Mouse (Mus musculus): ENCODE data around the gene Unc5cl.
A peak's percentile ranks its signal among the peaks of the same experiment; 100 is the strongest.

Unc5cl gene

DNA sequence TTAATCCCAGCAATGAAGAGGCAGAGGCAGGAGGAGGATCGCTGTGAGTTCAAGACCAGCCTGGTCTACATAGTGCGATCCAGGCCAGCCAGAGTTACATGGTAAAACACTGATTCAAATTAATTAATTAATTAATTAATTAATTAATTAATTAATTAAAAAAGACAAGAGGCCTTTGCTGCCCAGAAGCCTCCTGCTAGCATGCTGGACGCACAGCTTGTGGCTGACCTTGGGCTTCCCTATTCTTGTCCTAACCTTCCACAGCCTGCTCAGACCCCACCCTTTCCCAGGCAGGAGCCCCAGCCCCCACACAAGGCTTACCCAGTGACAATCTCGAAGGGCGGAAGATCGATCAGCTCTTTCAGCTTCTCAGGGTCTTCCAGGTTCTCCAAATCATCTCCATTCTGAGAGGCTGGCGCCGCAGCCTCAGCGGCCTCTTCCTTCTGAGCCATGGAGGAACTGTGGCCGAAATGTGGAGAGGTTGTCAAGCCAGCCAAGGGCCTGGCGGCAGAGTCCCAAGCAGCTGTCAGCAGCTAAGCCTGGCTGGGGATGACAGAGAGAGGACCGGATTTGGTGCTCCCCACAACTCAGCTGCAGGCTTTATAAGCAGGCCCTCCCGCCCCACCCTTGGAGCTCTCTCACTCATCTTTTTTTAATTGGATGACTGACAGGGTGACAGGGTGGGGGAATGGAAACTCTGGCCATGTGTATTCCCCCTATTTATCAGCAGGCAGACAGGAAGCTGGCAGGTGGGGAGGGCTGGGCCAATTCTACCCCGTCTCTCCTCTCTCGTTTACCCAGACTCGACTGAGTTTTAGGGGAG is 22.3 kb upstream of the Unc5cl start, which contains the start of gene Apobec2:
Gene Apobec2, minus strand, starts transcription at position 773 of the 823 bp plus-strand sequence.
- no peak for DNase-seq (ENCODE audit: low spot score)

DNA sequence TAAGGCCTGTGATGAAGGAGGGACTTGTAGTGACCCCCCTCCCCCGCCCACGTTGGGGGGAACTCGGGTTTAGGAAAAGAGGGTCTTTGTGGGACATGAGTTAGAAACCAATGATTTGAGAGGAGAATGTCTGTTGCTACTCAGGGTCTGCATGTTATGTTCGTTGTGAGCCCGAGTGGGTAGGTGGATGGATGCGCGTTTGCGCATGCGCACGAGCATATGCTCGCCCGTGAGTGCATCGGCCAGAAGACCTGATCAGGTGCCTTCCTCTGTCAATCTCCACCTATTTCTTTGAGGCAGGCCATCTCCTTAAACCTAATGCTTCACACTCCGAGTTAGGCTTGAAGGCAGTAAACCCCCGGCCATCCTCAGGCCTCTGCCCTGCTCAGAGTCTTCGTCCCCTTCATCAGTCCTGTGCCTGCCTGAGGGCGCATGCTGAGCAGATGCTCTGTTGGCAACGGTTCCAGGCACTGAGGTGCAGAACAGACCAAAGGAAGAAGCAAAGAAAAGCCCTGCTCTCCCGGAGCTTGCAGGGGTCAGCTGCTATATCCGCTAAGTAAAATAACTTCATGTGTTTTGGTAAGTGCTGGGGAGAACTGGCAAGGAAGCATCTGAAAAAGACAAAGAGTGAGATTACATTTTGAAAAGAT is 21.6 kb upstream of the Unc5cl start:
- DNase-seq (ENCODE audit: low spot score): no peak

DNA sequence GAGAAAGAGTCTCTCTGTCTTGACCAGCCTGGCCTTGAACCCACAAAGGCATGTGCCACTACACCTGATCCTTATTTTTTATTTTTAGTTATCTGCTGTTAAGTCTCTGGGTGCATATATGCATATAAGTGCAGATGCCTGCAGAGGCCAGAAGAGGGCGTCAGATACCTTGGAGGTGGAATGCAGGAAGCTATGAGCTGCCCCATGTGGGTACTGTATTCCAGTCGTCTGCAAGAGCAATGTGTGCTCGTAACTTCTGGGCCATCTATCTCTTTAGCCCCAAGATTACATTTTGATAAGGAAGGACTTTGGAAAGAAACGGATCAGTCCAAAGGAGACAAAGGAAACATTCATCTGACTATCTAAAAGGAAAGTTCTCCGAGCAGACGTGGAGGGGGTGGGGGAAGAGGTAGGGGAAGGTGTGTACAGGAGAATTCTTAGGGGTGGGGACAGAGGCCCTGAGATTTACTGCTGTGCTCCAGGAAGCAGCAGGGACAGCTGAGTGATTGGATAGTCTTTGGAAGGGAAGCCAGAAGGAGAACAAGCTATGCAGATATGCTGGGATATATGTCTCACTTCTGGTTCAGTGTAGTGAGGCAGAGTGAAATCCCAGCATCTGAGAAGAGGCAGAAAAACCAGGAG is 20.9 kb upstream of the Unc5cl start:
- no peak for DNase-seq (ENCODE audit: low spot score)

DNA sequence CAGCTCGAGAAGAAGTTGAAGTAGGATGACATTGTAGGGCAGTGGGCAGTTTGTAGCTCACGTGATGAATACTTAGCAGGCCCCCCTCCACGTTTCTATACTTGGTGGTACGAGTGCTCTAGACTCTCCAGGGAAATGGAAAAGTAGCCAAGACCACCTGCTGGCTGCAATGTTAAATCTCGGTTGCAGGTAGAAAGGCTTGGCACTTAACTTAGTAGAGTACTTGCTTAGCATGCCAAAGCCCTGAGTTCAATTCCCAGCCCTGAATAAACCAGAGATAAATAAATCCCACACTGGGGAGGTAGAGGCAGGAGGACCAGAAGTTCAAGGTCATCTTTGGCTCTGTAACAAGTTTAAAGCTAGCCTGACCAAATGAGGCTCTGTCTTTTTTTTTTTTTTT is 20.2 kb upstream of the Unc5cl start:
- no peak for DNase-seq (ENCODE audit: low spot score)

DNA sequence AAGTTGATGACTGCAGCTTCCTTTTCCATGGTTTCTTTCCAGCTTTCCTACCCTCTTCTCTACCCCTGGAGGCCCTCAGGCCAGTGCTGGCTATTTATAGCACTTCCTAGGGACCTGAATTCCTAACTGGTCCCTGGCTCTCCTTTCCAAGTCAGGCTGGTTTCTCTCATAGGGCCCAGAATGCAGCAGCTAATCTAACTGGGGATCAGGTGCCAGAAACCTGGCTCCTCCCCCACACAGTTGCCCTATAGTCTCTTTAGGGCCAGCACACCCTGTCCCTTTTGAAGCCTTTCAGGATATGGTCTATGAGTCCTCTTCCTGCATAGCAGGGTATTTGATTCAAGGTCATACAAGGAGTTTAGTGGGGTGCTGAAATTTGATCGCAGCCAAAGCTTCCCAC is 18.2 kb upstream of the Unc5cl start:
- DNase-seq (ENCODE audit: low spot score): no peak

DNA sequence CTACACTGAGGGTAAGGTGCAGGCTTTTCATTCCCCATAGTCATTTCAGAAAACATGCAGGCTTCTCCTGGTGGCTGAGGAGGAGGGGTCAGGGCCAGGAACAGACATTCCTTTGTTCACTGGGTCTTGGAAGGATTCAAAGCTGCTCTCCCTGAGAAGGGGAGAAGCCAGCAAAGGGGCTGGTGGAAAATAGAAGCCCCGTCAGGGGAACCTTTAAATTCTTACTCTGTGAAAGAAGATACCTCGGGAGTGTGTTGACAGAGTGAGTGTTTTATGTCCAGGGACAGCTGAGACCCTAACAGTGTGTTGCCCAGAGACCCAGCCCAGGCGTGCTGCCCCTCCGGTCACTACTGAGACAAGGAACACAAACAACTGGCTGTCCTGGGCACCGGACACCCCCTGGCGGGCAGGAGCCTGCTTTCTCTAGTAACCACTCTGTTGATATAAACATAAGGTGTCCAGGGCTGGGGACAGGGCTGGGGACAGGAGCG is 17.2 kb upstream of the Unc5cl start:
- peak; percentile 60 for DNase-seq (ENCODE audit: low spot score)

DNA sequence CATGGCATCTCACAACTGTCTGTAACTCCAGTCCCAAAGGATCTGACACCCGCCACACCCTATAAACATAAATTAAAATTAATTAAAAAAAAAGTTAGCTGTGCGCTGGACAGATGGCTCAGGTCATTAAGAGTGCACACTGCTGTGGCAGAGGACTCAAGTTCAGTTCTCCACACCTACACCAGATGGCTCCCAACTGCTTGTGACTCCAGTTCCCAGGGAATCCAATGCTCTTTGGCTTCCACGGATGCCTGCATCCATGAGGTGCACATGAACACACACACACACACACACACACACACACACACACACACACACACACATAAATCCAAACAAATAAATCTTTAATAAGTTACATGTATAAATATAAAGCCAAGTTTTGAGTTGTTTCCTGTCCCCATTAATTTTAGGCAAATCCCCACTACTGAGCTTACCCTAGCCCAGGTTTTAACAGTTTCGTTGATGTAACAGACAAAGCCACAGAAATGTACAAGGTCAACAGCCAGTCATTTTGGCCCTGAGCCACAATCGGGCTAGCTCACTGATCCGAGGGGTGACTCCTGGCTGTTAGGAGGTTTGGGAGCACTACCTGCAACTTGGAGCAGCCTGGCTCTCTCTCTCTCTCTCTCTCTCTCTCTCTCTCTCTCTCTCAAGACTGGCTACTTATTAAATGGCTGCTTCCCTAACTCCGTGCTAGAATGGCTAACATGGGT is 11.8 kb upstream of the Unc5cl start:
- no peak for DNase-seq (ENCODE audit: low spot score)

DNA sequence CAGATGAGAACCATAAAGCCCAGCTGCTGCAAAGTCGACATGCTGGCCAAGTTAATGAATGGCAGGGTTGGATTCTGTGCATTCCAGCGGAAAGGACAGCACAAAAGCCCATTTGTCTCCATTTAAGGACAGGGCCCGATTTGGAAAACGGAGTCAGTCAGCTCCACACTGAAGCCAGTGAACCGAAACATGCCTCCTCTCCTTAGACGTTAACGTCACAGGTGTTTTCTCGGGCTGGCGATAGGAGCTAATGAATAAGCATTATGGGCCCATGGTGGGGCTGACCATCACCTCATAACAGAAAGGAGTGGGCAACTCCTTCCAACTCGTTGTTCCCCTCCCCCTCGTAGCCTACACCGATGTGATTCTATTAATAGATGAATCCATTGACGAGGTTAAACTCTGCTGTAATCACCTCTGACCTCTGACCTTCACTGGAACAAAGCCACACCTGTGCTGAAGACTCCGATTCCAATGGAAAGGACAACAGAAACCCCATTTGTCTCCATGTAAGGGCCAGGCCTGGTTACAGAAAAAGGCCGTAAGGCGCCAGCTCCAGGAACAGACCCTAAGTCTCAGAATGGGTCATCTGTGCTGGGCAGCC is 11.1 kb upstream of the Unc5cl start:
- DNase-seq (ENCODE audit: low spot score): no peak

DNA sequence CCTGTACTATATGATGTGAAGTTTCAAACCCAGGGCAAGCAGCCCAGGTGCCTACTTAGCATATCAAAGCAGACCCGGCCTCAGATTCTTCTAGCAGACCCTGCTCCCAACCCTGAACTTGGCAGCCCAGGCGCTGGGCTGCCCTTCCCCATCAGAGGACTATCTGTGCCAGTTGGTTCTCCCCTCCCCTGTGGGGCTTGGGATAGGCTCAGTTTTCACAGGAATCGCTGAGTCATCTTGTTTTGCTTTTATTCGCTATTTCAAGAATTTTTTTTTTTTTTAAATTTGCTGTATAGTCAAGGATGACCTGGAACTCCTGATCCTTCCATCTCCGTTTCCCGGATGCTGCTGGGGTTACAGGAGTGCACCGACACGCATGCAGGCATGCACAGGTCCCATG is 7.0 kb upstream of the Unc5cl start:
- DNase-seq (ENCODE audit: low spot score): no peak

DNA sequence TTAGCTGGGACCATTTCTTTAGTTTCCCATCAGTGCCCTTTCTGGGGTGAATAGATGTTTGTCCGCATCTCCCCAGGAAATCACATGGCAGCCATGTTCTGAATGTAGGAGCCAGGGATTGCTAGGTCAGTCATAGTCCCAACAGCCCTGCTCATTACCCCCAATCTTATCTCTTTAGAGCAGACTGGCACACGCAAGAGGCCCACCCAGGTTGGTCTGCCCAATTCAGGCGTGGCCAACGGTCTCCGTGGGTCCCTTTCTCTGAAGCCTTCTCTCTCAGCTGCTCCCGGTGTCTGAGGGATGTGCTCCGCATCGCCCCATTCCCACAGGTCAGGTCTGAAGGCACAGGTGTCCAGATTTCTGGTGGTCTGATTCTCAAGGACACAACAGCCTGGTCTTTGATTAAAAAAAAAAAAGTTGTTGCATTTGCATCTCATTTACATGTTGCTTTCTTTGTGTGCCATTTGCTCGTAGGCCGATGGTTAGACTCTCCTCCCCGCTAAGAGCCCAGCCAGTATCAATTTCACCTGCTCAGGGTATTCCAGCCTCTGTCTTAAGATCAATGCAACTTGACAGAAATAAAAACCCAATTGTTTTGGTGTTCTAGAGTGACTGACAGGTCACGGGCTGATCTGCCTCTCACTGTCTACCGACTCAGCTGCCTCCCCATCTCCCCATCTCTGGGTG is 3.9 kb upstream of the Unc5cl start:
- DNase-seq (ENCODE audit: low spot score): no peak

DNA sequence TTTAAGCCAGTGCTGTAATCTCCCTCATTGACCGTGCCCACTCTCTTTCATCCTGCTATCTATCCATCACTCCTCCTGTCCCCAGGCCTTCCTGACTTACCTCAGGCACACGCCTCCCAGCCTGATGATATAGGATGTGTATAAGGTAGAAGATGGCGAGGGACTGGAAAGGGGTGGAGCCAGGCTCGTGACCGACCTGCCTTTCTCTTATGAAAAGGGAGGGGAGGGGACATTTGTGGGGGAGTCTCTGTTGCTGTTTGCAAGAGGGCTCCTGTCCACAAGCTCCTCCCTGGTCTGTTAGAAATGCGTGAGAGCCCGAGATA is 3.4 kb upstream of the Unc5cl start, which contains the start of gene Tspo2:
Gene Tspo2, minus strand, starts transcription at position 170 of the 323 bp plus-strand sequence.
- no peak for DNase-seq (ENCODE audit: low spot score)

DNA sequence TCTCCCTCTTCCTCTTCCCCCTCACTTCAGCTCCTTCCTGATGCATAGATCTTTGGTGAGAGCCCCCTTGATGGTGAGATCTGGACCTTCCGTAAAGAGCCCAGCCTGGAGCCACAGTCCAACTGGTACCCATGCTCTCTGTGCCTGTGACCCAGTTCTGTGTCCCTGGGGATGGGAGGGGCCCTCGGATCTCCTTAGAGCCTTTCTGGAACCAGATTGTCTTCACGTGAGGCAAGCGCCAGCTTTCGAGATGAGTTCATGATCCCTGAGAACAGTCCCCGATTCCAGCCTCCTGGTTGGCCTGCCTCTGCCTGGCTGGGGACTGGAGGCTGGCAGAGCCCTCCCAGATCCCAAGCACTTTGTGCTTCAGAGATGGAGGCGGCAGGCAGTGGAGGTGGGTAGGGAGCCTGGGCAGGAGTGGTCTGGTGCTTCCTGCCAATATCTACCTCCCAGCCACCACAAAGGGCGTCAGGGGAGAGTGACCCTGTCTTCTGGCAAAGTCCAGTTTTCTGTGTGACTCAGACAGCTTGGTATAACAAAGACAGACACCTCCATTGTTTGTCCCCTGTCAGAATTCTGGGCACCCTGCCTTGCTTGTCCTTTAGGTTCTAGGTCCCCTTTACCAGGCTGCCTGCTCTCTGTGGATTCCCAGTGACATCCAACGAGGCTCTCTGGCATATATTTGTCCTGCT is 2.8 kb upstream of the Unc5cl start:
- DNase-seq (ENCODE audit: low spot score): no peak

DNA sequence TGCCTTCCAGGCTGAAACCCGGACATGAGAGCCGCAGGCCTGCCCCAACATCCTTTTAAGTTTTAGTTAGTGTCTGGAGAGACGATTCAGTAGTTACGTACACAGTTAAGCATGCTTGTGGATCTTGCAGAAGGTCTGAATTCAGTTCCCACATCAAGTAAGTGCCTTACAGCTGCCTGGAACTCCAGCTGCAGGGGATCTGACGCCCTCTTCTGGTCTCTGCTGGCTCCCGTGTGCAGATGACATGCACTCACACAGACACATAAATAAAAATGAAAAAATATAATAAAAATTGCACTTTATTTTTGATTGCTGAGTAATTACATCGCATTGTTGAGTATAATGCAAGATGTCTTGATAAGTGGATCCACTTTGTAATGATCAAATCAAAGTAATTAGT is 1.2 kb upstream of the Unc5cl start:
- DNase-seq (ENCODE audit: low spot score): no peak

DNA sequence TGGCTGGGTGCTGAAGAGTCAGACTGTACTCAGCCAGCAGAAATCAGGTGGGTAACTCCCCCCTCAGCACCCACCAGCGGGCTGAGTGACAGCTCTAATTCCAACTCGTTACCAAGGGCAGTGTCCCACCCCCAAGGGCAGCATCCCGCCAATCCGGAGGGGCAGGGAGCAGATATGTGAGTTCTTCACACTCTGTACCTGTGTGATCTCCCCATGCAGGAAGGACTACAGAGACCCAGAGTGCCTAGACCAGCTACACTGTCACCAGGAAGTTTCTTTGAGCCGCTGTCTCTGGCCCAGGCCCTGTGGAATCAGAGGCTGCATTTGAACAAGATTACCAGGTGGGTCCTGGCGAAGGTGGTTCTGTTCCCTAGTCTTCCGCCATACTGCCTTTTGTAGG is 511 bp upstream of the Unc5cl start:
- DNase-seq (ENCODE audit: low spot score): no peak

DNA sequence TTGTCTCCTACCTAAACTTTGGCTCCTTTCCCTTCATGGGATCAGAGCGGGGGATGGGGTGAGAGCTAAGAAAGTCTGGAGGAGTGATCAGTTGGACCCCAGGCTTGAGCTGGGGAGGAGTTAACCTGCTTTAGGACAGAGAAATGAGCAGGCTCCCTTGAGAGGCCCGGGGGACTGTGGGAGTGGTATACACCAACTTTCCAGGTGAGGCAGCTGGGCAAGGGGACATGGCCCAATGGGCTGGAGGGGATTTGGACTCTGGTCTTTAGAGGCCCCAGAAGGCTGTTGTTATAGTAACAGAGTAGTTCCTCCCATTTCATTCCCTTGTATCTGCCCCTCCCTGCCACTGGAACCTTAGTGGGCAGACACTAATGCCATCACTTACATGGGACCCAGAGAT is 1.3 kb downstream of the Unc5cl start:
- no peak for DNase-seq (ENCODE audit: low spot score)

DNA sequence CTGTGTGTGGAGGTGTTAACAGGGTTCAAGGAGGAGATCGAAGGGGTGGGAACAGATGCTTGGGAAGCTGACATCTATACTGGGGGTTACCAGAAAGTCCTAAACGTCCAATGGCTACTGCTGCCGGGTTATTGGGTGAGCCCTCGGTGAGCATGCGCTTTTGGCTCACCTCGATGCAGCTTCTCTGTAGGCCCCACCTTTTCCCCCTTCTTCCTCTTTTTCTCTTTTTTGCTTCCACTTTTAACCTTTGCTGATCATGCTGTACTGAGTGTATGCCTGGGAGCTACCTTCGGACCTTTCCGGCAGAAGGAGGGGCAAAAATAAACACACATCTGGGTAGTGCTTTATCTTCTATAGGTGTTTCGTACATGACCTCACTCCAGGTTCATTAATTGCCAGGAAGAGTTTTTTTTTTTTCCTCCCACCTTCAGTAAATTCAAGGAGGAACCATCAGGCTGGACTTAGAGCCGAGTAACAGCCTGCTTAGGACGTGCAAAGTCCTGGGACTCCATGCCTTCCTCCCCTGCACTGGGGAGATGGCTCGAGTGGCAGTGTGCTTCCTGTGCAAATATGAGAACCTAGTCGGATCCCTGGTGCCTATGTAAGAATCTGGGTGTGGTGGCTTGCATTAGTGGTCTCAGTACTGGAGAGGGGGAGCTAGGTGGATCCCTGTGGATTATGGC is 3.4 kb downstream of the Unc5cl start:
- no peak for DNase-seq (ENCODE audit: low spot score)

DNA sequence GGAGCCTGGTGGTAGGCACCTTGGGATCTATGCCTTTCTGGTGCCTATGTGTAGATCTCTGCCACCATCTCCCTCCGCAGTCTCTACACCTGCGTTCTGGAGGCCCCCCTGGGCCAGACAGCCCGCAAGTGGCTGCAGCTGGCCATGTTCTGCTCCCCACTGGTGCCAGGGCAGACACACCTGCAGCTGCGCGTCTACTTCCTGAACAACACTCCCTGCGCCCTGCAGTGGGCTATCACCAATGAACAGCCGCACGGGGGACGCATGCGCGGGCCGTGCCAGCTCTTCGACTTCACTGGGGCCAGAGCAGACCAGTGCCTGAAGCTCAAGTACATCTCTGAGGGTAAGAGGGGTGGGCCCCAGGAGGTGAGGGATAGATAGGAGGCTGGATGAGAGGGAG is 7.4 kb downstream of the Unc5cl start:
- no peak for DNase-seq (ENCODE audit: low spot score)

DNA sequence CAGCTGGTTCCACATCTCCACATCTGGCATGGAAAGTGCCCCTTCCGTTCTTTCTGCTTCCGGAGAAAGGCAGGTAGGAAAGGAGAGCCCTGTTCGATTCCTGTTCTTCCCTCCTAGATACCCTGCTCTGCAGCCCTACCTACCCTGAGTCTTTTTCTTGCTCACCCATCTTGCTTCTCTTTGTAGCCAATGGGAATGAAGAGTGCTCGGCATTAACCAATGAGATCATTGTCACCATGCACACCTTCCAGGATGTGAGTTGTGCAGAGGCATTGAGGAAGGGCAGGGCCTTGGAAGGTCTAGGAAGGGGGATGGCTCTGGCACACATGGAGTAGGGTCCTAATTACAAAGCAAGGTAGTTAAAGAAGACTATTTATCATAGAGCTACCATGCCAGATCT is 8.7 kb downstream of the Unc5cl start:
- no peak for DNase-seq (ENCODE audit: low spot score)

DNA sequence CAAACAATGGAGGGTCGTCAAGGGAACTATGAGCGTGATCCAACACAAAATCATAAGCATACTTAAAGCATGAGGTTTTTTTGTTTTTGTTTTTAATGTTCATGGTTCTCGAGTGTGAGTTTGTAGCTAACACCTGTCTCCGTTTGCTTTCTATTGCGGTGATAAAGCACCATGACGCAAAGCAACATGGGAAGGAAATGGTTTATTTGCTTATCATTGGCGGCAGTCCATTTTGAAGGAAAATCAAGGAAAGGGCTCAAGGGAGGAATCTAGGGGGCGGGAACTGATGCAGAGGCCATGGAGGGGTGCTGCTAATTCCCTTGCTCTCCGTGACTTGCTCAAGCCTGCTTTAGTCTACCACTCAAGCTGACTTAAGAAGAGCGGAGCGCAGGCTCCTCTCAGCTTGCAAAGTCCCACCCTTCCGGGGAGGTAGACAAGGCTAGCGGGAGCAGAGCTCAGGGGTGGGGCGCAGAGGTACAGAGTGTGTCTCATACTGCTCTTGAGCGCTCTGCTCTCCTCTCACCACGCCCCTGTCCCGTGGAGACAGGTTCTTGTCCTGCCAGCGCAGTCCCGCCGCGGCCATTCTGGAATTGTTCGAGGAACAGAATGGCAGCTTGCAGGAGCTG is 12.2 kb downstream of the Unc5cl start:
- no peak for DNase-seq (ENCODE audit: low spot score)
